Mouse (Mus musculus) cortical plate, adult 2 months (tissue): ENCODE results near the gene Lamp5. TPM values are rescaled to one million over a fixed set of nuclear protein-coding genes. Genes with fewer than 3 reads are reported as not detected.
A peak's percentile ranks its signal among the peaks of the same experiment; 100 is the strongest.

Source experiments
- H3K27ac ChIP-seq: fragments of 200-500 bp; 2 replicates; pipeline ENCODE4 v1.5.1; 2012; ENCODE audit warnings: low read length, control low read depth, inconsistent platforms; ENCODE audit not compliant: insufficient read depth
- H3K4me1 ChIP-seq: fragments of 200-500 bp; 2 replicates; pipeline ENCODE4 v1.6.1; 2011; ENCODE audit warnings: low read length; ENCODE audit not compliant: control insufficient read depth, insufficient read depth
- H3K4me3 ChIP-seq: fragments of 200-500 bp; 2 replicates; pipeline ENCODE4 v1.5.1; 2011; ENCODE audit warnings: mild to moderate bottlenecking, low read length, control low read depth; ENCODE audit not compliant: insufficient read depth
- CTCF ChIP-seq: fragments of 200-500 bp; IDR thresholded peaks from 2 replicates; pipeline ENCODE4 v1.5.1; 2011; ENCODE audit warnings: mild to moderate bottlenecking, control low read depth, low read length; ENCODE audit not compliant: insufficient read depth; ENCODE audit errors: extremely low read depth
- POLR2A ChIP-seq: fragments of 200-500 bp; IDR thresholded peaks from 2 replicates; pipeline ENCODE4 v1.6.1; 2011; ENCODE audit warnings: mild to moderate bottlenecking, low read length, control low read depth; ENCODE audit not compliant: insufficient read depth; ENCODE audit errors: extremely low read depth
- polyA plus RNA-seq: library from polyadenylated mRNA; depleted of rRNA; stranded (reverse); fragments of >200 nt; gene quantifications from 2 replicates; pipeline ENCODE4 v1.2.3, GENCODE M21; 2012

Gene Lamp5
- polyA plus RNA-seq, 1 experiment = 424 TPM

DNA sequence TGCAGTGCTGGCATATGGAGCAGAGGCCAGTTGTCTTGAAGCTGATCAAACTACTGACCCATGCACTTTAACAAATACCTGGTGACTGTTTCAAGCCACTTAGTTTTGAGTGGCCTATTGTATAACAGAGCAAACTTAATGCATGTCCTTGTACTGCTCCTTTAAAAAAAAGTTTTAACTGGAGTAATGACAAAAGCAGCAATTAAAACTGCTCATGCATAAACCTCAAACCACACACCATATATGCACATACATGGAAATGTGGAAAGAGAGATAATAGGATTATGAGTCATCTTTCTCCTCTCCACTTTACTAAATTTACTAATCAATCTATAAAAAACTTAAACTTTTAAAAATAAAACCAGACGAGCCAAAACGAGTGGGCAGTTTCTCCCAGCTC, 43.9 kb downstream of the Lamp5 start:
- TF ChIP-seq CTCF (no peak), POLR2A (no peak)
- peaks cover 1% of the 10 kb centered on the region; the same call in 1 of the 2 replicates for H3K4me1 ChIP-seq

DNA sequence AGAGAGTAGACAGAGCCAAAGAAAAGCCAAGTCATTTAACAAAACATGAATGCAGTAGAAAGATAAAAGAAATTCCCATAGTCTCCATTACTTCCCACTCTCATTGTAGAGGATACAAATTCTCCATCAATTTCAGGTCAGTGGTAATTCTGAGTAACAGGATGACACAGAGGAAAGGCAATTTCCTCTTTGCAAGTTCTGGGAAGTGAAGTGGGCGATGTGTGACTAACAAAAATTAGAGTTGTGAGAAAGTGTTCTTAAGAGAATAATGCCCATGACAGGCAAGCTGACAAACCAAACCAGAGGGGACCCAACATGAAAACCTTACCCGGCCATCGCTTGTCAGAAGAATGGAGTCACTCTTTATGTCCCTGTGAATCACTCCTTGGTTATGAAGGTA, 45.1 kb downstream of the Lamp5 start:
- no peak overlapping the region for H3K4me3 ChIP-seq
- TF ChIP-seq CTCF (no peak), POLR2A (no peak)
- no peak overlapping the region for H3K27ac ChIP-seq
- peaks cover 1% of the 10 kb centered on the region; the same call in 1 of the 2 replicates for H3K4me1 ChIP-seq

More for the DNA sequence above, 43.9 kb downstream of the Lamp5 start:
- no peak overlapping the region for H3K27ac ChIP-seq
- no peak overlapping the region for H3K4me3 ChIP-seq

- Histone ChIP-seq H3K4me3 (no peak overlapping the region), H3K4me1 (peaks cover 17% of the 10 kb centered on the region), H3K27ac (no peak overlapping the region)
- TF ChIP-seq POLR2A (no peak), CTCF (no peak)
Measured at GRCm38 (mm10) chr2:136107597-136107996, 55.6 kb downstream of the Lamp5 start.

GRCm38 (mm10) chr2:136108124-136109037, 56.3 kb downstream of the Lamp5 start:
- peak overlapping the region; percentile 54 for H3K27ac ChIP-seq
- H3K4me1 ChIP-seq = peaks cover 19% of the 10 kb centered on the region
- no peak for TF ChIP-seq POLR2A
- 0 out of 2 replicates have a peak, but pooled peaks have one; percentile 1 for TF ChIP-seq CTCF
- H3K4me3 ChIP-seq = no peak overlapping the region

DNA sequence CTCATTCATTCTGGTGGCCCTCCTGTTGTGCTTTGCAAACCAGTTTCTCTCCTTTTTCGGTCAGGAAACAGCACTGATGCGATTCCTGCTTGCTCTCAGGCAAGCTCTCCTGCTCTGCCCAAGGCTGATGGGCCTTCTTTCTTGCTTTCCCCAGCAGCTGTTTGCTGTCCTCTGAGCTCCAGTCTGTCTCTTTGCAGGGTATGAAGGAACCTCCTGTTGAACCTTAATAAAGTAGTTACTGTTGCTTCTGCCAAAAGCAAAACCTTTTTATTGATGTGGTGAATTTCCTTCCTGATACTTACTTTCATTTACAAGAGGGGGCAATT, 57.0 kb downstream of the Lamp5 start:
- no peak overlapping the region for H3K4me3 ChIP-seq
- peak overlapping the region; percentile 26 for H3K27ac ChIP-seq
- H3K4me1 ChIP-seq = peaks cover 19% of the 10 kb centered on the region
- TF ChIP-seq POLR2A (no peak), CTCF (no peak)

DNA sequence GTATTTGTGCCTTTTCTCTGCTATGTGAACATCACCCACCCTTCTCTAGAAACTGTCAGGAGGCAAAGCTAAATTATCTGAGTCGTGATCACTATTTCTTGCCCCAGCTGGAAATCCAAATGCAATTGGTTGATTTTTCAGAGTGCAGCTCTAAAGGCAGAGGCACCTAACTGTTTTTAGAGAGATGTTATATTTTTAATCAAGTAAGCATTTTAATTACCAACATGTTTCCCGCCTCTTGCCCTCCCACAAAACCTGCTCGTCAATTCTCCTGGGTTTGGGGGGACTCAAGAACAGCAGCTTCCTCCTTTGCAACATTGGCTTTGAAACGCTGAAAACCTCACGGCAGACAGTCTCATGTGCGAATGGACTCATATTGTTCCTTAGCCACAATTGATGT, 61.3 kb downstream of the Lamp5 start:
- Histone ChIP-seq H3K27ac (no peak overlapping the region), H3K4me1 (peaks cover 14% of the 10 kb centered on the region), H3K4me3 (no peak overlapping the region)
- no peak for TF ChIP-seq POLR2A
- TF ChIP-seq CTCF = no peak

GRCm38 (mm10) chr2:136118006-136118405, 66.0 kb downstream of the Lamp5 start:
- Histone ChIP-seq H3K4me1 (peaks cover 2% of the 10 kb centered on the region; the same call in 1 of the 2 replicates), H3K27ac (no peak overlapping the region)
- TF ChIP-seq CTCF = no peak
- no peak for TF ChIP-seq POLR2A

More at GRCm38 (mm10) chr2:136118006-136118405, 66.0 kb downstream of the Lamp5 start:
- no peak overlapping the region for H3K4me3 ChIP-seq
